Mouse (Mus musculus) heart, embryonic 14.5 days (tissue): ENCODE data around the gene Fam155a. TPM values are rescaled to one million over a fixed set of nuclear protein-coding genes. Genes with fewer than 3 reads are reported as not detected.

Source experiments
- ATAC-seq: fragments of 200-750 bp; cut with Nextera tagmentation; 2 replicates; pipeline ENCODE4 v1.8.0; 2017; ENCODE audit warnings: low read depth, moderate TSS enrichment; ENCODE audit not compliant: insufficient number of reproducible peaks, insufficient read depth, low FRiP score
- H3K27ac ChIP-seq, 2 experiments: fragments of 200-500 bp in 1 of 2; fragments of 300-500 bp in 1 of 2; sonication (generic) in 1 of 2; replicated peaks in 1 of 2; 2 replicates each; pipeline ENCODE4 v1.5.1; 2012 to 2014; ENCODE audit warnings: low read depth in 2 of 2, low read length in 2 of 2, control low read depth in 1 of 2, mild to moderate bottlenecking in 1 of 2, mixed read lengths in 1 of 2; ENCODE audit not compliant: control insufficient read depth in 1 of 2, insufficient read depth in 1 of 2
- H3K27me3 ChIP-seq: fragments of 300-500 bp; sonication (generic); 2 replicates; pipeline ENCODE4 v1.6.1; 2014; ENCODE audit warnings: mild to moderate bottlenecking, low read length, control low read depth; ENCODE audit not compliant: control insufficient read depth, insufficient read depth
- H3K36me3 ChIP-seq: fragments of 300-500 bp; sonication (generic); 2 replicates; pipeline ENCODE4 v1.6.1; 2014; ENCODE audit warnings: mild to moderate bottlenecking, control low read depth, low read length, mixed read lengths; ENCODE audit not compliant: control insufficient read depth, insufficient read depth
- H3K4me1 ChIP-seq, 2 experiments: fragments of 200-500 bp in 1 of 2; fragments of 300-500 bp in 1 of 2; sonication (generic) in 1 of 2; 2 replicates each; pipeline ENCODE4 v1.6.1; 2012 to 2014; ENCODE audit warnings: low read length in 2 of 2, control low read depth in 1 of 2, mixed read lengths in 1 of 2; ENCODE audit not compliant: control insufficient read depth in 2 of 2, insufficient read depth in 2 of 2
- H3K4me2 ChIP-seq: fragments of 300-500 bp; sonication (generic); 2 replicates; pipeline ENCODE4 v1.6.1; 2014; ENCODE audit warnings: mild to moderate bottlenecking, low read length
- H3K4me3 ChIP-seq, 2 experiments: fragments of 200-500 bp in 1 of 2; fragments of 300-500 bp in 1 of 2; sonication (generic) in 1 of 2; 2 replicates each; pipeline ENCODE4 v1.5.1; 2012 to 2014; ENCODE audit warnings: low read length in 2 of 2, mild to moderate bottlenecking in 2 of 2, control low read depth in 1 of 2, low read depth in 1 of 2, moderate library complexity in 1 of 2; ENCODE audit not compliant: control insufficient read depth in 1 of 2, insufficient read depth in 1 of 2
- H3K9ac ChIP-seq: fragments of 300-500 bp; sonication (generic); 2 replicates; pipeline ENCODE4 v1.6.1; 2014; ENCODE audit warnings: mild to moderate bottlenecking, low read length
- H3K9me3 ChIP-seq: fragments of 300-500 bp; sonication (generic); 2 replicates; pipeline ENCODE4 v1.6.1; 2016; ENCODE audit warnings: low read length, control low read depth; ENCODE audit not compliant: control insufficient read depth
- WGBS: fragments of 180-500 bp; shearing (Covaris S2); extraction: QIAGEN DNeasy Blood & Tissue Kit; methylation state at CpG from one replicate; pipeline ENCODE4 v1.1.7; 2014; 5-methylcytosine and 5-hydroxymethylcytosine counted together
- polyA plus RNA-seq: library from polyadenylated mRNA; unstranded; fragments of >200 nt; fragmentation: Nextera tagmentation; extraction: Ambion mirVana; gene quantifications from 2 replicates; pipeline ENCODE4 v1.2.1, GENCODE M21; 2014

Fam155a gene
- polyA plus RNA-seq, 1 experiment from 2014 or later, result 0.16 TPM

- H3K27ac ChIP-seq, result no peak overlapping the region
- H3K9ac ChIP-seq, result no peak overlapping the region
- no peak overlapping the region for H3K4me2 ChIP-seq
- no peaks in the 10 kb centered on the region for H3K9me3 ChIP-seq
- H3K36me3 ChIP-seq, result no peaks in the 10 kb centered on the region
- no peaks in the 10 kb centered on the region for H3K4me1 ChIP-seq
- no peaks in the 10 kb centered on the region for H3K27me3 ChIP-seq
- H3K4me3 ChIP-seq, result no peak overlapping the region
- no peak for ATAC-seq
- WGBS, result 33% methylated on average over 8 of the region's 8 CpGs
Observed at GRCm38 (mm10) chr8:9261527-9261926, 509.4 kb downstream of the Fam155a start.

- no peaks in the 10 kb centered on the region for H3K4me1 ChIP-seq
- H3K4me2 ChIP-seq, result no peak overlapping the region
- H3K27me3 ChIP-seq, result no peaks in the 10 kb centered on the region
- no peak overlapping the region for H3K9ac ChIP-seq
- H3K9me3 ChIP-seq, result no peaks in the 10 kb centered on the region
- H3K27ac ChIP-seq, result no peak overlapping the region
- no peaks in the 10 kb centered on the region for H3K36me3 ChIP-seq
- ATAC-seq, result no peak
- no peak overlapping the region for H3K4me3 ChIP-seq
- WGBS, result 82% methylated on average over 5 of the region's 5 CpGs
Observed at GRCm38 (mm10) chr8:9255316-9255715, 515.6 kb downstream of the Fam155a start.

- H3K9me3 ChIP-seq, result no peaks in the 10 kb centered on the region
- no peak overlapping the region for H3K4me2 ChIP-seq
- H3K27me3 ChIP-seq, result no peaks in the 10 kb centered on the region
- ATAC-seq, result no peak
- no peaks in the 10 kb centered on the region for H3K4me1 ChIP-seq
- WGBS, result 76% methylated on average over 4 of the region's 4 CpGs
- no peak overlapping the region for H3K9ac ChIP-seq
- H3K36me3 ChIP-seq, result no peaks in the 10 kb centered on the region
- H3K27ac ChIP-seq, result no peak overlapping the region
- H3K4me3 ChIP-seq, result no peak overlapping the region
Observed at GRCm38 (mm10) chr8:9252991-9253390, 518.0 kb downstream of the Fam155a start.

- Histone ChIP-seq H3K4me3 (no peak overlapping the region), H3K27me3 (no peaks in the 10 kb centered on the region), H3K9ac (no peak overlapping the region), H3K9me3 (no peaks in the 10 kb centered on the region), H3K27ac (no peak overlapping the region), H3K4me2 (no peak overlapping the region), H3K4me1 (no peaks in the 10 kb centered on the region), H3K36me3 (no peaks in the 10 kb centered on the region)
- ATAC-seq, result no peak
- WGBS, result 64% methylated on average over 17 of the region's 17 CpGs
Observed at GRCm38 (mm10) chr8:9248109-9248821, 522.7 kb downstream of the Fam155a start.

- Histone ChIP-seq H3K9ac (no peak overlapping the region), H3K27me3 (no peaks in the 10 kb centered on the region), H3K4me3 (no peak overlapping the region), H3K9me3 (no peaks in the 10 kb centered on the region), H3K4me2 (no peak overlapping the region), H3K36me3 (no peaks in the 10 kb centered on the region), H3K4me1 (no peaks in the 10 kb centered on the region), H3K27ac (no peak overlapping the region)
- ATAC-seq, result no peak
- WGBS, result 39% methylated on average over 5 of the region's 5 CpGs
Observed at GRCm38 (mm10) chr8:9245994-9246393, 525.0 kb downstream of the Fam155a start.

- Histone ChIP-seq H3K9me3 (no peaks in the 10 kb centered on the region), H3K4me1 (no peaks in the 10 kb centered on the region)
- 19% methylated on average over 5 of the region's 5 CpGs for WGBS
Observed at GRCm38 (mm10) chr8:9240996-9241395, 530.0 kb downstream of the Fam155a start.

GRCm38 (mm10) chr8:9239741-9240140, 531.2 kb downstream of the Fam155a start:
- Histone ChIP-seq H3K27ac (no peak overlapping the region), H3K4me1 (no peaks in the 10 kb centered on the region), H3K4me2 (no peak overlapping the region), H3K27me3 (no peaks in the 10 kb centered on the region), H3K9me3 (no peaks in the 10 kb centered on the region), H3K36me3 (no peaks in the 10 kb centered on the region), H3K4me3 (no peak overlapping the region), H3K9ac (no peak overlapping the region)
- ATAC-seq, result no peak
- 63% methylated on average over 11 of the region's 11 CpGs for WGBS

More at GRCm38 (mm10) chr8:9240996-9241395, 530.0 kb downstream of the Fam155a start:
- no peak overlapping the region for H3K27ac ChIP-seq
- H3K4me3 ChIP-seq, result no peak overlapping the region
- H3K36me3 ChIP-seq, result no peaks in the 10 kb centered on the region
- ATAC-seq, result no peak
- no peaks in the 10 kb centered on the region for H3K27me3 ChIP-seq
- no peak overlapping the region for H3K4me2 ChIP-seq
- no peak overlapping the region for H3K9ac ChIP-seq

GRCm38 (mm10) chr8:9238974-9239373, 532.0 kb downstream of the Fam155a start:
- Histone ChIP-seq H3K9me3 (no peaks in the 10 kb centered on the region), H3K36me3 (no peaks in the 10 kb centered on the region), H3K4me1 (no peaks in the 10 kb centered on the region), H3K4me3 (no peak overlapping the region), H3K9ac (no peak overlapping the region), H3K4me2 (no peak overlapping the region), H3K27ac (no peak overlapping the region), H3K27me3 (no peaks in the 10 kb centered on the region)
- no peak for ATAC-seq
- WGBS, result 44% methylated on average over 9 of the region's 9 CpGs
